Mouse (Mus musculus) heart, embryonic 14.5 days (tissue): ENCODE results near the gene Slc35g3. TPM values are rescaled to one million over a fixed set of nuclear protein-coding genes. Genes with fewer than 3 reads are reported as not detected.

ENCODE experiments used
- ATAC-seq: fragments of 200-750 bp; cut with Nextera tagmentation; 2 replicates; pipeline ENCODE4 v1.8.0; 2017; ENCODE audit warnings: low read depth, moderate TSS enrichment; ENCODE audit not compliant: insufficient number of reproducible peaks, insufficient read depth, low FRiP score
- H3K27ac ChIP-seq, 2 experiments: fragments of 200-500 bp in 1 of 2; fragments of 300-500 bp in 1 of 2; sonication (generic) in 1 of 2; replicated peaks in 1 of 2; 2 replicates each; pipeline ENCODE4 v1.5.1; 2012 to 2014; ENCODE audit warnings: low read depth in 2 of 2, low read length in 2 of 2, control low read depth in 1 of 2, mild to moderate bottlenecking in 1 of 2, mixed read lengths in 1 of 2; ENCODE audit not compliant: control insufficient read depth in 1 of 2, insufficient read depth in 1 of 2
- H3K27me3 ChIP-seq: fragments of 300-500 bp; sonication (generic); 2 replicates; pipeline ENCODE4 v1.6.1; 2014; ENCODE audit warnings: mild to moderate bottlenecking, low read length, control low read depth; ENCODE audit not compliant: control insufficient read depth, insufficient read depth
- H3K36me3 ChIP-seq: fragments of 300-500 bp; sonication (generic); 2 replicates; pipeline ENCODE4 v1.6.1; 2014; ENCODE audit warnings: mild to moderate bottlenecking, control low read depth, low read length, mixed read lengths; ENCODE audit not compliant: control insufficient read depth, insufficient read depth
- H3K4me1 ChIP-seq, 2 experiments: fragments of 200-500 bp in 1 of 2; fragments of 300-500 bp in 1 of 2; sonication (generic) in 1 of 2; 2 replicates each; pipeline ENCODE4 v1.6.1; 2012 to 2014; ENCODE audit warnings: low read length in 2 of 2, control low read depth in 1 of 2, mixed read lengths in 1 of 2; ENCODE audit not compliant: control insufficient read depth in 2 of 2, insufficient read depth in 2 of 2
- H3K4me2 ChIP-seq: fragments of 300-500 bp; sonication (generic); 2 replicates; pipeline ENCODE4 v1.6.1; 2014; ENCODE audit warnings: mild to moderate bottlenecking, low read length
- H3K4me3 ChIP-seq, 2 experiments: fragments of 200-500 bp in 1 of 2; fragments of 300-500 bp in 1 of 2; sonication (generic) in 1 of 2; 2 replicates each; pipeline ENCODE4 v1.5.1; 2012 to 2014; ENCODE audit warnings: low read length in 2 of 2, mild to moderate bottlenecking in 2 of 2, control low read depth in 1 of 2, low read depth in 1 of 2, moderate library complexity in 1 of 2; ENCODE audit not compliant: control insufficient read depth in 1 of 2, insufficient read depth in 1 of 2
- H3K9ac ChIP-seq: fragments of 300-500 bp; sonication (generic); 2 replicates; pipeline ENCODE4 v1.6.1; 2014; ENCODE audit warnings: mild to moderate bottlenecking, low read length
- H3K9me3 ChIP-seq: fragments of 300-500 bp; sonication (generic); 2 replicates; pipeline ENCODE4 v1.6.1; 2016; ENCODE audit warnings: low read length, control low read depth; ENCODE audit not compliant: control insufficient read depth
- WGBS: fragments of 180-500 bp; shearing (Covaris S2); extraction: QIAGEN DNeasy Blood & Tissue Kit; methylation state at CpG from one replicate; pipeline ENCODE4 v1.1.7; 2014; 5-methylcytosine and 5-hydroxymethylcytosine counted together
- polyA plus RNA-seq: library from polyadenylated mRNA; unstranded; fragments of >200 nt; fragmentation: Nextera tagmentation; extraction: Ambion mirVana; gene quantifications from 2 replicates; pipeline ENCODE4 v1.2.1, GENCODE M21; 2014

Gene Slc35g3
- polyA plus RNA-seq, 1 experiment from 2014 or later: not detected

- H3K27ac ChIP-seq: peak overlapping the region; percentile 95 to 100
- peak; percentile 88 for ATAC-seq
- H3K9ac ChIP-seq: peak overlapping the region; percentile 84
- peaks cover 6 to 37% of the 10 kb centered on the region in 2 experiments for H3K4me1 ChIP-seq
- H3K36me3 ChIP-seq: no peaks in the 10 kb centered on the region
- H3K27me3 ChIP-seq: no peaks in the 10 kb centered on the region
- H3K4me3 ChIP-seq: peak overlapping the region; percentile 51 to 82
- peak overlapping the region; percentile 81 for H3K4me2 ChIP-seq
- under 1% methylated on average over 37 of the region's 37 CpGs for WGBS
- no peaks in the 10 kb centered on the region for H3K9me3 ChIP-seq
These were observed 2.6 kb downstream of the Slc35g3 start for GRCm38 (mm10) chr11:69758971-69759721.

GRCm38 (mm10) chr11:69758478-69758970 lies 3.2 kb downstream of the Slc35g3 start, which contains the start of gene Polr2a:
Polr2a (minus strand) TSS chr11:69758637.
- H3K36me3 ChIP-seq: no peaks in the 10 kb centered on the region
- no peaks in the 10 kb centered on the region for H3K27me3 ChIP-seq
- H3K4me3 ChIP-seq: peak within 1 kb of the TSS; percentile 51 to 82
- ATAC-seq: peak; percentile 96
- H3K4me2 ChIP-seq: peak within 1 kb of the TSS; percentile 81
- H3K27ac ChIP-seq: peak within 1 kb of the TSS; percentile 95 to 100
- WGBS: under 1% methylated on average over 34 of the region's 36 CpGs
- H3K4me1 ChIP-seq: peaks cover 6 to 37% of the 10 kb centered on the region in 2 experiments
- no peaks in the 10 kb centered on the region for H3K9me3 ChIP-seq
- peak within 1 kb of the TSS; percentile 84 for H3K9ac ChIP-seq

GRCm38 (mm10) chr11:69758090-69758456 lies 3.7 kb downstream of the Slc35g3 start:
- Histone ChIP-seq H3K4me3 (peak overlapping the region; percentile 51 to 68), H3K9me3 (no peaks in the 10 kb centered on the region), H3K4me2 (peak overlapping the region; percentile 81)

GRCm38 (mm10) chr11:69757303-69758089 lies 4.3 kb downstream of the Slc35g3 start:
- Histone ChIP-seq H3K27ac (peak overlapping the region; percentile 55 to 95), H3K9ac (peak overlapping the region; percentile 84), H3K4me2 (peak overlapping the region; percentile 81), H3K9me3 (no peaks in the 10 kb centered on the region), H3K36me3 (no peaks in the 10 kb centered on the region), H3K27me3 (no peaks in the 10 kb centered on the region), H3K4me3 (peak overlapping the region; percentile 51 to 68), H3K4me1 (peaks cover 6 to 45% of the 10 kb centered on the region in 2 experiments)
- whole genome bisulfite sequencing: 43% methylated on average over 9 of the region's 9 CpGs
- ATAC-seq: no peak

More at GRCm38 (mm10) chr11:69758090-69758456, 3.7 kb downstream of the Slc35g3 start:
- H3K27me3 ChIP-seq: no peaks in the 10 kb centered on the region
- peak; percentile 86 for ATAC-seq
- peak overlapping the region; percentile 95 to 98 for H3K27ac ChIP-seq
- WGBS: under 1% methylated on average over 25 of the region's 26 CpGs
- no peaks in the 10 kb centered on the region for H3K36me3 ChIP-seq
- H3K9ac ChIP-seq: peak overlapping the region; percentile 84
- H3K4me1 ChIP-seq: peaks cover 6 to 39% of the 10 kb centered on the region in 2 experiments

- no peaks in the 10 kb centered on the region for H3K27me3 ChIP-seq
- no peaks in the 10 kb centered on the region for H3K36me3 ChIP-seq
- H3K4me2 ChIP-seq: no peak overlapping the region
- no peaks in the 10 kb centered on the region for H3K9me3 ChIP-seq
- no peak overlapping the region for H3K4me3 ChIP-seq
- H3K9ac ChIP-seq: no peak overlapping the region
- 57% methylated on average over 3 of the region's 3 CpGs for WGBS
- ATAC-seq: no peak
- H3K4me1 ChIP-seq: peaks cover 0 to 49% of the 10 kb centered on the region in 2 experiments; a peak in 3 of 4 replicates
- H3K27ac ChIP-seq: no peak overlapping the region
These were observed 7.1 kb downstream of the Slc35g3 start for GRCm38 (mm10) chr11:69754701-69755100.

GRCm38 (mm10) chr11:69754233-69754632 lies 7.5 kb downstream of the Slc35g3 start:
- no peak overlapping the region for H3K9ac ChIP-seq
- no peaks in the 10 kb centered on the region for H3K36me3 ChIP-seq
- peaks cover 0 to 46% of the 10 kb centered on the region in 2 experiments; a peak in 3 of 4 replicates for H3K4me1 ChIP-seq
- H3K4me2 ChIP-seq: no peak overlapping the region
- H3K9me3 ChIP-seq: no peaks in the 10 kb centered on the region
- WGBS: 82% methylated on average over 5 of the region's 5 CpGs
- H3K4me3 ChIP-seq: no peak overlapping the region
- no peak overlapping the region for H3K27ac ChIP-seq
- H3K27me3 ChIP-seq: no peaks in the 10 kb centered on the region
- no peak for ATAC-seq

- Histone ChIP-seq H3K27ac (no peak overlapping the region), H3K27me3 (no peaks in the 10 kb centered on the region)
These were observed 9.1 kb downstream of the Slc35g3 start for GRCm38 (mm10) chr11:69752686-69753085.

More at GRCm38 (mm10) chr11:69752686-69753085, 9.1 kb downstream of the Slc35g3 start:
- ATAC-seq: no peak
- Histone ChIP-seq H3K9me3 (no peaks in the 10 kb centered on the region), H3K36me3 (peaks cover 7% of the 10 kb centered on the region), H3K4me1 (peaks cover 0 to 46% of the 10 kb centered on the region in 2 experiments; a peak in 3 of 4 replicates), H3K4me3 (no peak overlapping the region), H3K4me2 (no peak overlapping the region), H3K9ac (peak overlapping the region; percentile 10; the same call in 1 of the 2 replicates)
